Mouse (Mus musculus) thymus, postnatal 0 days (tissue): ENCODE measurements around the gene Coro7. TPM values are rescaled to one million over a fixed set of nuclear protein-coding genes. Genes with fewer than 3 reads are reported as not detected.
"Not testable (repeated sequence)": the region's sequence is repeated elsewhere in the genome, so short reads cannot be mapped to it uniquely, and the experiment has no call there.

Experiments
- DNase-seq: peaks from one replicate; pipeline ENCODE4 v3.0.0-alpha.2; 2015; ENCODE audit warnings: low spot score
- polyA plus RNA-seq: library from polyadenylated mRNA; unstranded; fragments of >200 nt; fragmentation: Nextera tagmentation; extraction: Ambion mirVana; gene quantifications from 2 replicates; pipeline ENCODE4 v1.2.1, GENCODE M21; 2015

Gene Coro7
- polyA plus RNA-seq, 1 experiment from 2014 or later, result 55.0 TPM

DNA sequence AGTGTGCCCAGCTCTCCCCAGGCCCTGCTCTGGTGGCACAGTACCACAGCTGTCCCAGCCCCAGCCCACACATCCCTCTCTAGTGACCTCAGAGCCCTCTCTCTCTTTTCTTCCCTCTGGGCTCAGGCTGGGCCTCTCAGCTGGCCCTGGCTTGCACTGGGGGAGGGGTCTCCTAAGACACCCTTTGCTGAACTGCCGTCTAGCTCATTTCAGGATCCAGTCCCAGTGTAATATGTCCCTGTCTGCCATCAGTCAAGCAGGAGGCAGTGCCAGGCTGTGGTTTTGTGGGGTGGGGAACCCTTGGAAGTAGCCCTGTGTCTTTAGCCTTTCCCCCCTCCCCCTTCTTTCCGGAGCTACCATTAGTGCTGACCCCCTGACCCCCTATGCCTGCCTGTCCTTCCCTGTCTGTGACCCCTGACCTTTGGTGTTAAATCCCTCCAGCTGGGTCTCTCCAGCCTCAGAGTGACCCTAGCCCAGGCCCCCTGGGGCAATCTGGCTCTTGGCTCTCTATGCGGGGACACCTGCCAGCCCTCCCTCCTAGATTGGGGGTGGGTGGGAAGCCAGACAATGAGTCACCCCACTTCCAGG is 83.3 kb downstream of the Coro7 start:
- DNase-seq, result no peak

DNA sequence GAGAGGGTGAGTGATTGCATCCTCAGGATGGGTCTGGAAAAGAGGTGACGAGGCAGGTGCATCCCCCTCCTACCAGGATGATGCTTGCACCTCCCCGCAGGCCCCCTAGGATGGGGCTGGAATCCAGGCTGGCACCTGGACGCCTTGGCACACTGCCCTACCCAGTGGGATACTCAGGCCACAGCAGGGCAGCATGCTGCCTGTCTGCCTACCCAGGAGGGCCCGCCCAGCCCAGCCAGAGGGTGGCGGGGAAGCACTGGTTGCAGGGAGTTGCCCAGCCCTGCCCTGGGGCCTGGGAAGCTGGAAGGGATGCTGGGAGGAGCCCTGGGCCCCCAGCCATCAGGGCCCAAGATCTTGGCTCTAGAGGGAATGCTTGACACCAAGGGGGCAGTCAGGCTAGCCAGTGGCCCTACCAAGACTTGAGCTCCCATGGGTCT is 84.0 kb downstream of the Coro7 start:
- DNase-seq, result no peak

DNA sequence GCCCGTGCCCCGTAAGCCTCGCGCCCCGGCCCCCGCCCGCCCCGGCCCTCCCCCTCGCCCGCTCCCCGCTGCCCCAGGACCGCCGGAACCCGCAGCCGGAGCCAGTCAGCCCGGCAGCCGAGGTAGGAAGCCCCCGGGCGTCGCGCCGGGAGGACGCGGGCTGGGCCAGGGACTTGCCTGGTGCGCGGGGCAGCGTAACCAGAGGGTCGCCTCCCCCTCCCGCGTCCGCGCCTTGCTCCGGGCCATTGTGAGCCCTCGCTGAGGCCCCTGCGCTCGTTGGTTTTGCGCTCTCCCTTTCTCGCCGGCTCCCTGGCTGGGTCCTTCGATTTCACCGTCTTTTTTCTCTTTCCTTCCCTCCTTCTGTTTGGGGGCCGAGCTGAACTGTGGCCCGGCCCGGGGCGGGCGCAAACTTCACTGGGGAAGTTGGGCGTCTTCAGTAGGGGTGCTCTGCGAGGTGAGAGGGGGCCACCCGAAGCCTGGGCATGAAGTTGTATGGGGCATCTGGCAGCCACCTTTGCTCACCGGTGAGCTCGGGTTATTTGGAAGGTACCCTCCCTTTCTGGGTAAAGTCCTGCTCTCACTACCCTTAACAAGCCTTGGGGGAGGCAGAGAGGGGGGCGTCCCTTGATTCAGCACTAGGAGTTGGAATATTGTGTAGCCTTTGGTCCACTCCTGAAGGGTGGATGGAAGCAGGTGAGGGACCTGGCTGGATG is 84.6 kb downstream of the Coro7 start:
- DNase-seq, result peak; percentile 45

DNA sequence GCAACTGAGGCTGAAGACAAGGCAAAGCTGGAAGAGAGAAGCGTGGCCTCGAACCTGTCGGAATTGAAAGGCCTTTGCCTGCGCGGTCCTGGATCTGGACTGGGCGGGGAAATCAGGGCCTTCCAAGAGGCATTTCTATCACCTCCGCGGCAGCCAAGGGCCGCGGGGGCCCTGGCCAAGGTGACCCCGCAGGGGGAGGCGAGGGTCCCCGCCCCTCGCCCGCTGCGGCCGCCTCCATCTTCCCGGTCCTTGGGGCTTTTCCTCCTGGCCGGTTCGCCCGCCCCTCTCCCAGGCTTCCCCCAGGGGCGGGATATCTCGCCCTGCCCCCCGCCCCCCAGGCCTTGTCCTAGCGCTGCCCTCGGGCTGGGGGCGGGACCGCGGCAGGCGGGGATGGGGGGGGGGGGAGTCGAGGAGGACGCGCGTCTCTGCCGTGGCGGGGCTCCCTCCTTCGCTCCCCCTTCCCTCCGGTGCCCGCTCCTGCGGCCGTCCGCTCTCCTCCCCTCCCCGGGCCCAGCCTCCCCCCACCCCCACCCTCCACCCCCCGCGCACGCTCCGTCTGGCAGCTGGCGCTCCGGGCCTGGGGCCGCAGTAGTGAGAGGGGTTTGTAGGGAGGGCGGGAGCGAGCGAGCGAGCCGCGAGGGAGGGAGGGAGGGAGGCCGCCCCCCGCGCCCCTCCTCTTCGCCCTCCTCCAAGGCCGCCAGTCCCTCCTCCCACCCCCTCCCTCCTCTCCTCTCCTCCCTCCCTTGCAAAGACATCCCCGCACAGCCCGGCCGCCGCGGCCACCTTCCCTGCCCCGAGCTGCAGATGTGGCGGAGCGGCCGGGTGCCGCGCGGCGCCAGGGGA is 85.4 kb downstream of the Coro7 start, which contains the start of gene Glis2:
TSS of gene Glis2 (plus strand) at position 743 of the 843 bp plus-strand sequence.
- DNase-seq, result peak; percentile 46

DNA sequence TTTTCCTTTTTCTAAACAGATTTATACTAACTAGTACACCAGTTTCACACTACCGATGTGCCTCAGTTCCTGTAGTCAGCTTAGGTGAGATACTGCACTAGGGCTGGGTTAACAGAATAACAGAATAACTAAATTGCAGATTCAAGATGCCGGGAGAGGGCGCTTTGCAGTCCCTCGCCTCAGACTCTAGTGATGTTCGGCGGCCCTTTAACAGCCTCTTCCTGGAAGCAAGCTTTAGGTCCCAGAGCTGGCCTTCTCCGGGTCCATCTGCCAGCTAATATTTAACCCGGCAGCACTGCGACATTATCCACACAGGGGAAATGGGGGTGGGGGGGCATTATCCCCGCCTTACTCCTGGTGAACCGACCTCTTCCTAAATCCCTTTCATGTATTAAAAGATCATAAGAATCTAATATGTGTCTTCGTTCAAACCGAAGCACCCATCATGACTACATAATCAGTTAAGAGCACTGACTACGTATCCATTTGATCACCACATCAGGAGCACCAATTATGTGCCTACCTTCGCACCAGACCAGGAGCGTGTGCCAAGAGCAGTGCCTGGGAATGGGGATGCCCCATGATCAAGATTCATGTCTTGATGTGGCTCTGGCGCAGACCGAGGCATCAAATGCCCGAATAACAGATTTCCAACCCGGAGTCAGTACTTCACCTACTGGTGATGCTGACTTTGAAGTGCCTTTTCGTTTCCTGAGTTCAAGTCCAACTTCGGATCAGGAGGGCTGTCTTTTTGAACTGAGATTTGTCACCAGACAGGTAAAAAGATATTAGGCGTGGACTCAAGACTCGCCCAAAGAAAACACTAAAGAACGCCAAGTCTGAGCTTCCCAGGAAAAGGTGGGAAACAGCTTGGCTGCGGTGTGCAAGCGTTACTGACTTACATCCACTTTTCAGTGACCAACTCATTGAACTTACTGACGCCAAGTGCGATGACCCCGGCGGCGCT is 86.4 kb downstream of the Coro7 start:
- peak; percentile 52 for DNase-seq

DNA sequence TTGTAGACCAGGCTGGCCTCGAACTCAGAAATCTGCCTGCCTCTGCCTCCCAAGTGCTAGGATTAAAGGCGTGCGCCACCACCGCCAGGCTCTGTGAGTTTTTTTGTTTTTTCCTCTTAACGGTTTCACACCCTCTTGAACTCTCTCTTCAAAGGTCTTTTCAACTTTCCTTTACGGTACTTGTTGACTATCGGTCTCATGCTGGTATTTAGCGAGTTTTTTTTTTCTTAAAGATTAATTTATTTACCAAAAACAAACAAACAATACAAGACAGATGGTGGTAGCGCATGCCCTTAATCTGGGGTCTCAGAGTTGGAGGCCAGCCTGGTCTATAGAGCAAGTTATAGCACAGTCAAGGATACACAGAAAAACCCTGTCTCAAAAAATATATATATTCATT is 89.3 kb downstream of the Coro7 start:
- DNase-seq, result peak; percentile 36

DNA sequence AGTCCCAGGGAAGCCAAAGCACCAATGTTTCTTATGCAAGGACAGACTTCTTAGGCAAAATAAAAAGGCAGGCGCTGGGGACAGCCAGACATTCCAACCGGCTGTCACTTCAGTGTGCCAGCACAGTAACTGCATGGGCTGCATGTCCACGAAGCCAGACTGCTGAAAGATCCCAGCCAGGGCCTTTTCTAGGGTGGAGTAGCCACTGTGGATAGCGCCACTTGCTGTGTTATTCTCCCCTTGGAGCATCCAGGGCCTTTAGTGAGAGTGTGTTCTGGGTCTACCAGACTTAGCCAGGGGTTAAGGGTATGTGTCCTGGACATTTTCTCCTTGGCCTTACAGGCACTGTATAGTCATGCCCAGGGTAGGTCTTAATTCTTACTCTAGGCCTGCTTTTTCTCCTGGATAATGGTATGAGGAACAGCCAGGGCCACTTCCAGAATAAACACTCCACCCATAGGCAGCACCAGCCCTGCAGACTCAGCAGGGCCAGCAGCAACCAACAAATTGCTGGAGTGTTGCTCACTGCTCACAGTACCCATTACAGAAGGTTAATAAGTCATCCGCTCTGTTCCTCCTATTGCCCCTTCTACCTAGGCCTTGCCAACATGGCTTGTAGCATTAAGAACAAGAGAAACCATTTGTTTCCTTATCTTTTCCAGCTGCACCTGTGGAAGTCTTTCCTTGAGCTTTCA is 91.9 kb downstream of the Coro7 start:
- no peak for DNase-seq

DNA sequence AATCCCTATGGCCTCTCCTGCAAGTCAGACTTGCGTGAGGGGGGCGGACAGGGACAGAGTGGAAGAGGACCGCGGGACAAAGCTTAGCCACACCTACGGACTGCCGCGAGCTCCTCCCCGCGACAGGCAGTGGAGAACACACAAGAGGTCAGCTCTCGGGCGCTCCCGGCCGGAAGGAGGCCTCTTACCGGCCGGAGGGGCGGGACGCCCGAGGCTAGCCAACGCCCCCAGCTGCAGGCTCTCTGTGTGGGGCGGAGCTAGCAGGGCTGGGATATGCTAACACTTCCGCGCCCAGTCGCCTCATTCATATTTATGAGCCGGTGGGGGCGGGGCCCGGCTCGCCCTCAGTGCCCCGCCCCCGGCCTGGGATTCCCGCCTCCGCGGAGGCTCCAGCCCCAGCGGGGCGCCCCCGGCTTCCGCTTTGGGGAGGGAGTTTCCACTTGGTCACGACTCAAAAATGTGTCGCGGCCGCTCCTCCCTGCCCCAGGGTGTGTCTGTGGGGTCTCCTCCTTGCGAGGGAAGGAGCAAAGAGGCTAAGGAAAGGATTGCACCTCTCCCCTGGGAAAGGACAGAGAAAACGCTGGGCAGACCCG is 93.0 kb downstream of the Coro7 start:
- DNase-seq, result peak; percentile 97

DNA sequence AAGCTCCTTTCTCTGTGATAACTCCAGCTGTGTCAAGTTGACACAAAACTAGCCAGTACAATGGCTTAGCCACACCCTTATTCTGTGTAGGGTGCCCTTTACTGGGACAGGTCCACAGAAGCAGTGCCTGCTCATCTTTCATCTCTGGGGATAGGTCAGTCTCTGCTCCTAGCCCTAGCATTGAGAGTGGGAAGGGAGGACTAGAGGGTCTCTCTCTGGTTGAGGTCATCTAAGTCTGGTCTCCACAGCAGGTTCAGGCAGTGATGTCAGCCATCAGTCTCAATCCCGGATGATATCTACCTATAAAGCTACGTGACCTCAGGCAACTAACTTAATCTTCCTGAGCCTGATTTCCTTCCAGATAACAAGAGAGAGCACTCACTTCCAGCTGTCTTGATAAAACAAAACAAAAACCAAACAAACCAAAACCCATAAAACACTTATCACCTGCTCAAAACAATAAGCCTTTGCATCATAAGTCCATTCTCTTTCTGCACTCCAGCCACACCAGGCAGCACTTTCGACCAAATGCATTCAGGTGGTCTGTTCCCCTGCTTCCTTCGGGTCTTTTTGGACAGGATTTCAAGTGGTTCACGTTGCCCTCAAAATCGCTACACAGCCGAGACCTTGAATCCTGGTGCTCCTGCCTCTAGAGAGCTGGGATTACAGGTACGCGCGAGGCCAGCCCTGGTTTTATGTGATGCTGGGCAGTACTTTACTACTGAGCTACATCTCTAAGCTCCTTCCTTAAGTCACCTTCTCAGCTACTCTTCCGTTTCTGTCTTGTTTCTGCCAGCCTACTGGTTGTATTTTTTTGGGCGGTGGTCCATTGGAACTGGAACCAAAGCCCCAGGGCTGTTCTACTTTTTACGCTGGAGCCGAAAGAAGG is 93.7 kb downstream of the Coro7 start:
- peak; percentile 13 for DNase-seq

DNA sequence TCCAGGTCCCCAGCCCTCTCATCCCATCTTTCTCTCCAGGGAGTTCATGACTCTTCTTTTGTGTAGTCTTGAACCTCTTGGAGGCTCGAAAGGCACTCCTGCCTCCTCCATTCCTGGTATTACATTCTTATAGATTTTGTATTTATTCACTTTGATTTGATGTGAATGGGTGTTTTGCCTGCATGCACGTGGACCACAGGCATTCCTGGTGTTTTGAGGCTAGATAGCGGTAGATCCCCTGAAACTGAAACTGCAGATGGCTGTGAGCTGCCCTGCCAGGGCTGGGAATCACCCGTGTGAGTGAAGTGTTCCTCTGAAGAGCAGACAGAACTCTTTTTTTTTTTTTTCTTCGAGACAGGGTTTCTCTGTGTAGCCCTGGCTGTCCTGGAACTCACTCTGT is 95.1 kb downstream of the Coro7 start:
- DNase-seq, result no peak

DNA sequence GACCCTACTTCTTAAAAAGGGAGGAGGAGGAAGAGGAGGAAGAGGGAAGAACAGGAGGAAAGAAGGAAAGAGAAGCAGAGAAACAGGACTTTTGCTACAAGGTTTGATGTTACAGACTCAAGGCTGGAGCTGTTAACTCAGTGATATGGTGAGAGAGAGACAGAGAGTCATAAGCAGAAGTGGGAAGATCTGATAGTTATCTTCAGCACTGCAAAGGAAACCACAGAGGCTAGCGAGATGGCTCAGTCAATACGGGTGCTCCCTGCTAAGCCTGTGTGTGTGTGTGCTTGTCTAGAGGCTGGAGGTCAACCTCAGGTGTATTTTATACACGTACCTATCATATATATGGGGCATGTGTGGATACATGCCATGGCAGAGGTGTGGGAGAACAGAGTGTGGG is 95.8 kb downstream of the Coro7 start:
- peak; percentile 40 for DNase-seq

DNA sequence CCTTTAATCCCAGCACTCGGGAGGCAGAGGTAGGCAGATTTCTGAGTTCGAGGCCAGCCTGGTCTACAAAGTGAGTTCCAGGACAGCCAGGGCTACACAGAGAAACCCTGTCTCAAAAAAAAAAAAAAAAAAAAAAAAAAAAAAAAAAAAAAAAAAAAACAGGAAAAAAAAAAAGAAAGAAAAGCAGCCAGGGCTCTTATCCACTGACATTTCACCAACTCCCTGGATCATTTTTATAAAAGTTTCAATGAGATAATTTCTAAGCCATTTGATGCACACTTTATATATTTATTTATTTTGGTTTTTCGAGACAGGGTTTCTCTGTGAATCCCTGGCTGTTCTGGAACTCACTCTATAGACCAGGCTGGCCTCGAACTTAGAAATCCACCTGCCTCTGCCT is 98.4 kb downstream of the Coro7 start:
- not testable (repeated sequence) for DNase-seq

DNA sequence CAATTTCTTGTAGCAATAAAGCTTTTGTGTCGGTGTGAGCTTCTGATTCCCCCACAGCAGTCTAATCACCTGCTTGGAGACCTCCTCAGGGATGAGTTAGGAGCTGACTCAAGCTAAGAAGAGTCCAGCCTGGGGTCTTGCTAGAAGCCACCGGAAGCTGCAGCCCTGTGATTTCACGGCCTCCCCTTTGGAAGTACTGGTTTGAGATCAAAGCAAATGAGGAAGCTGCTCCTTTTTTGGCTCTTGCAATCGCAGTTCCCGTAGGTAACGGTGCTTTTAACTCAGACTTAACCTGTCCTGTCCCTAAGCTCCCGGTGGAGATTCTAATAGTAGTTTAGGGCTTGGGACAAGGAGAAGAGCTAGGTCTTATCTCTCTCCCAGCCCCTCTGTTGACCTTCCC is 100.9 kb downstream of the Coro7 start:
- DNase-seq, result no peak

DNA sequence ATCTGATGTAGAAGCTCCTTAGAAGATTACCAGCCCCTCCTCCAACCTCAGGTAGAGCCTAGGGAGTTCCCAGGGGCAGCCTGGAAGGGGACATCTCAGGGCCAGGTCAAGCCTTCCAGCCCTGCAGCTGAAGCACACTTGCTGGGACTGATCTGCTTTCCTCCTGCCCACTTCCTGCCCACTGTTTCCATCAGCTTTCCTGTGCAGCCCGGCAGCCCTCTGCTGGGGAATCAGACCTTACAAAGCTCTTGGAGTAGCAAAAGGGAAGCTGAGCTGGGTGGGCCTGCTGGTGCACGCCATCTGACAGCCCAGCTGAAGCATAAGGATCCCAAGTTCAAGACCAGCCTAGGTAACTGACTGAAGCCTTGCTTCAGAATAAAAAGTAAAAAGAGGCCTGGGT is 102.7 kb downstream of the Coro7 start:
- DNase-seq, result peak; percentile 36

Other genes starting within 250 kb of the Coro7 start
- gene Srl, start 138.0 kb downstream of the Coro7 start, polyA plus RNA-seq, result 5.6 and 6.9 TPM in 2 replicates
- 16.5 and 19.7 TPM in 2 replicates for gene Tfap4, start 119.9 kb downstream of the Coro7 start, polyA plus RNA-seq
- gene Glis2, start 85.1 kb downstream of the Coro7 start, polyA plus RNA-seq, result 3.6 and 5.3 TPM in 2 replicates
- gene Pam16, start 54.8 kb downstream of the Coro7 start, polyA plus RNA-seq, result 147 and 155 TPM in 2 replicates
- gene Vasn, start 39.8 kb downstream of the Coro7 start, polyA plus RNA-seq, result 2.0 and 2.4 TPM in 2 replicates
- 47.3 and 48.7 TPM in 2 replicates for gene Dnaja3, start 39.8 kb downstream of the Coro7 start, polyA plus RNA-seq
- gene Nmral1, start 39.6 kb upstream of the Coro7 start, polyA plus RNA-seq, result 40.4 and 43.0 TPM in 2 replicates
- gene Hmox2, start 46.6 kb upstream of the Coro7 start, polyA plus RNA-seq, result 125 and 127 TPM in 2 replicates
- gene Cdip1, start 110.5 kb upstream of the Coro7 start, polyA plus RNA-seq, result 51.2 and 57.0 TPM in 2 replicates
- 0.31 TPM in 1 of 2 replicates, not detected in the other for gene 4930562C15Rik, start 155.6 kb upstream of the Coro7 start, polyA plus RNA-seq
- 57.5 and 62.3 TPM in 2 replicates for gene Ubald1, start 200.5 kb upstream of the Coro7 start, polyA plus RNA-seq
- 31.1 and 31.7 TPM in 2 replicates for gene Mgrn1, start 206.5 kb upstream of the Coro7 start, polyA plus RNA-seq